Mouse (Mus musculus) midbrain, embryonic 16.5 days (tissue): Measurements from ENCODE around the gene Pld3. TPM values are rescaled to one million over a fixed set of nuclear protein-coding genes. Genes with fewer than 3 reads are reported as not detected.

Experiments used
- ATAC-seq: fragments of 200-750 bp; cut with Nextera tagmentation; 2 replicates; pipeline ENCODE4 v1.8.0; 2017; ENCODE audit warnings: moderate TSS enrichment
- H3K27ac ChIP-seq: fragments of 300-500 bp; sonication (generic); 2 replicates; pipeline ENCODE4 v1.5.1; 2014; ENCODE audit warnings: mild to moderate bottlenecking, low read length, mixed read lengths
- H3K27me3 ChIP-seq: fragments of 300-500 bp; sonication (generic); 2 replicates; pipeline ENCODE4 v1.6.1; 2014; ENCODE audit warnings: low read depth, low read length, mixed read lengths; ENCODE audit not compliant: control insufficient read depth, insufficient read depth
- H3K36me3 ChIP-seq: fragments of 300-500 bp; sonication (generic); 2 replicates; pipeline ENCODE4 v1.6.1; 2014; ENCODE audit warnings: mild to moderate bottlenecking, low read length, moderate library complexity, mixed read lengths; ENCODE audit not compliant: control insufficient read depth, insufficient read depth
- H3K4me1 ChIP-seq: fragments of 300-500 bp; sonication (generic); 2 replicates; pipeline ENCODE4 v1.6.1; 2014; ENCODE audit warnings: mild to moderate bottlenecking, low read length, mixed read lengths; ENCODE audit not compliant: control insufficient read depth, insufficient read depth
- H3K4me2 ChIP-seq: fragments of 300-500 bp; sonication (generic); 2 replicates; pipeline ENCODE4 v1.6.1; 2014; ENCODE audit warnings: mild to moderate bottlenecking, low read length, mixed read lengths
- H3K4me3 ChIP-seq: fragments of 300-500 bp; sonication (generic); 2 replicates; pipeline ENCODE4 v1.5.1; 2014; ENCODE audit warnings: low read depth, mild to moderate bottlenecking, low read length, moderate library complexity, mixed read lengths
- H3K9ac ChIP-seq: fragments of 300-500 bp; sonication (generic); 2 replicates; pipeline ENCODE4 v1.6.1; 2014; ENCODE audit warnings: low read depth, low read length, mixed read lengths
- H3K9me3 ChIP-seq: fragments of 300-500 bp; sonication (generic); replicated peaks from 2 replicates; pipeline ENCODE4 v1.6.1; 2014; ENCODE audit warnings: mild to moderate bottlenecking, low read length, mixed read lengths; ENCODE audit not compliant: control insufficient read depth, poor library complexity, severe bottlenecking
- WGBS: fragments of 180-500 bp; shearing (Covaris S2); extraction: QIAGEN DNeasy Blood & Tissue Kit; methylation state at CpG from one replicate; pipeline ENCODE4 v1.1.7; 2014; 5-methylcytosine and 5-hydroxymethylcytosine counted together
- polyA plus RNA-seq: library from polyadenylated mRNA; unstranded; fragments of >200 nt; fragmentation: Nextera tagmentation; extraction: Ambion mirVana; gene quantifications from 2 replicates; pipeline ENCODE4 v1.2.1, GENCODE M21; 2015

Gene Pld3
- polyA plus RNA-seq, 1 experiment from 2014 or later = 225 TPM

- peak within 1 kb of the TSS; percentile 82 for H3K9ac ChIP-seq
- peak within 1 kb of the TSS; percentile 85 for H3K4me2 ChIP-seq
- under 1% methylated on average over 56 of the region's 71 CpGs for WGBS
- H3K4me3 ChIP-seq = peak within 1 kb of the TSS; percentile 73
- peaks cover 16% of the 10 kb centered on the region for H3K4me1 ChIP-seq
- no peaks in the 10 kb centered on the region for H3K9me3 ChIP-seq
- peak within 1 kb of the TSS; percentile 98 for H3K27ac ChIP-seq
- H3K27me3 ChIP-seq = no peaks in the 10 kb centered on the region
- no peaks in the 10 kb centered on the region for H3K36me3 ChIP-seq
- peak; percentile 95 for ATAC-seq
Observed at GRCm38 (mm10) chr7:27591266-27592216, 38.5 kb upstream of the Pld3 start, which contains the start of gene Akt2. Gene Akt2, plus strand, starts transcription at chr7:27591552.

DNA sequence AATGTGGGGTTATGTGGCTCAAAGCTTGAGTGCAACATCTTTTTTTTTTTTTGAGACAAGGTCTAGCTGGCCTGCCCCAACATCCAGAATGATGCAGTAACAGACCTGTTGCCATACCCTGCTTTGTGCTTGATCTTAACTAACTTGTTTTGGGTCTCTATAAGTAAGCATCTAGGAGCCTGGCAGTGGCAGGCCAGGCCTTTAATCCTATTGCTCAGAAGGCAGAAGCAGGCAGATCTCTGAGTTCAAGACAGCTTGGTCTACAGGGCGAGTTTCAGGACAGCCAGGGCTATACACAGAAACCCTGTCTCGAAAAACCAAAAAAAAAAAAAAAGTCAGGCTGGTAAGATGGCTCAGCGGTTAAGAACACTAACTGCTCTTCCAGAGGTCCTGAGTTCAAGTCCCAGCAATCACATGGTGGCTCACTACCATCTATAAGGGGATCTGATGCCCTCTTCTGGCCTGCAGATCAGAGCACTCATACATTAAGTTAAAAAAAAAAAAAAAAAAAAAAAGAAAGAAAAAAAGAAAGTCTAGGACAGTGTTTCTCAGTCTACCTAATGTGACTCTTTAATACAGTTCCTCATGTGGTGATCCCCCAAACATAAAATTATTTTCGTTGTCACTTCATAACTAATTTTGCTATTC lies 37.7 kb upstream of the Pld3 start:
- peak overlapping the region; percentile 73 for H3K4me3 ChIP-seq
- peak overlapping the region; percentile 83 for H3K27ac ChIP-seq
- H3K4me2 ChIP-seq = peak overlapping the region; percentile 85
- no peaks in the 10 kb centered on the region for H3K36me3 ChIP-seq
- WGBS = 63% methylated on average over 4 of the region's 4 CpGs
- peak; percentile 4; the same call in 1 of the 2 replicates for ATAC-seq
- peaks cover 13% of the 10 kb centered on the region for H3K4me1 ChIP-seq
- no peaks in the 10 kb centered on the region for H3K9me3 ChIP-seq
- H3K9ac ChIP-seq = peak overlapping the region; percentile 44; the same call in 1 of the 2 replicates
- no peaks in the 10 kb centered on the region for H3K27me3 ChIP-seq

DNA sequence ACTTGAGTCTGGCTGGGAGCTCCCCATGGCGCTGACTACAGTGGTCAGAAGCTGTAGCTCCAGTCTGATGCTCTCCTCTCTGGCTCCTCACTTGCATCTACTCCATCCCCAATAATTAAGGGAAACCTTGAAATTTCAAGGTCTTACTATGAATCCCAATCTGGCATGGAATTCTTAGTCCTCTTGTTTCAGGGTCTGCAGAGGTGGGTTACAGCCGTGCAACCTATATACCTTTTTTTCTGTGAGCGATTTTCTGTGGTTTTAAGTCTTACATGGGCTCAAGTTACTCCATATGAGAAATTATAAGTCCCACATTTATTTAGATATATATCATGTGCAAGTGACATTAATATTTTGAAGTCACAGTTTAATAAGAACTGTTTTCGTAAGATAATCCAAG lies 37.1 kb upstream of the Pld3 start:
- no peak overlapping the region for H3K9ac ChIP-seq
- no peak overlapping the region for H3K4me2 ChIP-seq
- no peaks in the 10 kb centered on the region for H3K9me3 ChIP-seq
- no peak overlapping the region for H3K27ac ChIP-seq
- H3K36me3 ChIP-seq = no peaks in the 10 kb centered on the region
- WGBS = 94% methylated on average over 4 of the region's 4 CpGs
- peaks cover 13% of the 10 kb centered on the region for H3K4me1 ChIP-seq
- no peak for ATAC-seq
- H3K27me3 ChIP-seq = no peaks in the 10 kb centered on the region
- no peak overlapping the region for H3K4me3 ChIP-seq

- no peak for ATAC-seq
- H3K27ac ChIP-seq = no peak overlapping the region
- 0 out of 2 replicates have a peak, but pooled peaks cover 2% of the 10 kb centered on the region for H3K36me3 ChIP-seq
- no peaks in the 10 kb centered on the region for H3K9me3 ChIP-seq
- WGBS = 86% methylated on average over 2 of the region's 2 CpGs
- no peaks in the 10 kb centered on the region for H3K27me3 ChIP-seq
- H3K9ac ChIP-seq = no peak overlapping the region
- no peak overlapping the region for H3K4me2 ChIP-seq
- H3K4me3 ChIP-seq = no peak overlapping the region
- peaks cover 4% of the 10 kb centered on the region for H3K4me1 ChIP-seq
Observed at GRCm38 (mm10) chr7:27587741-27588140, 34.7 kb upstream of the Pld3 start.

DNA sequence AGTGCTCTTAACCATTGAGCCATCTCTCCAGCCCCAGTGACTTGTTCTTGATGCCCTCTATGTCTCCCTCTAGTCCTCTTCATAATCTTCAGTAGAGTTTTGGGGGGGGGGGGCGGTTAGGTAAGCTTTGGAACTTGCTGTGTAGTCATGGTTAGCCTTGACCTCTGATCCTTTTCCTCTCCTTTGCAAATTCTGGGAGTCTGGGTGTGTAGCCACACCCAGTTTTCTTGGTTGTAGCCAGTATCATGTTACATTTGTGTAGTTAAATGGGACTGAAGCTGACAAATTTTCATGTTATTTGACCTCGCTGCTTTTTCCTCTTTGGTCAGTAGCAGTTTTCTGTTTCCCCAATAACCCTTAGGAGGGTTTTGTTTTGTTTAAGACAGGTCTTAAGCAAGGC lies 33.8 kb upstream of the Pld3 start:
- Histone ChIP-seq H3K27me3 (no peaks in the 10 kb centered on the region), H3K36me3 (peaks cover 5% of the 10 kb centered on the region; the same call in 1 of the 2 replicates), H3K9ac (no peak overlapping the region), H3K4me1 (no peaks in the 10 kb centered on the region), H3K4me2 (no peak overlapping the region), H3K4me3 (no peak overlapping the region), H3K9me3 (no peaks in the 10 kb centered on the region), H3K27ac (no peak overlapping the region)
- WGBS = 80% methylated on average over 2 of the region's 2 CpGs
- ATAC-seq = no peak

GRCm38 (mm10) chr7:27580380-27581174 lies 27.6 kb upstream of the Pld3 start:
- Histone ChIP-seq H3K9ac (no peak overlapping the region), H3K9me3 (no peaks in the 10 kb centered on the region), H3K4me2 (no peak overlapping the region), H3K27me3 (no peaks in the 10 kb centered on the region), H3K27ac (no peak overlapping the region), H3K4me3 (no peak overlapping the region), H3K4me1 (no peaks in the 10 kb centered on the region), H3K36me3 (peaks cover 36% of the 10 kb centered on the region)
- 91% methylated on average over 14 of the region's 14 CpGs for WGBS
- ATAC-seq = no peak

GRCm38 (mm10) chr7:27578465-27578864 lies 25.4 kb upstream of the Pld3 start:
- Histone ChIP-seq H3K36me3 (peaks cover 43% of the 10 kb centered on the region), H3K9me3 (no peaks in the 10 kb centered on the region), H3K9ac (no peak overlapping the region), H3K4me2 (no peak overlapping the region), H3K4me3 (no peak overlapping the region), H3K4me1 (no peaks in the 10 kb centered on the region), H3K27ac (no peak overlapping the region), H3K27me3 (no peaks in the 10 kb centered on the region)
- WGBS = 89% methylated on average over 7 of the region's 7 CpGs
- no peak for ATAC-seq

GRCm38 (mm10) chr7:27577589-27577988 lies 24.6 kb upstream of the Pld3 start:
- Histone ChIP-seq H3K4me1 (no peaks in the 10 kb centered on the region), H3K27me3 (no peaks in the 10 kb centered on the region), H3K9me3 (no peaks in the 10 kb centered on the region), H3K27ac (no peak overlapping the region), H3K4me2 (no peak overlapping the region), H3K4me3 (no peak overlapping the region), H3K9ac (no peak overlapping the region), H3K36me3 (peaks cover 43% of the 10 kb centered on the region)
- no peak for ATAC-seq
- WGBS = 94% methylated on average over 6 of the region's 6 CpGs
